Mouse (Mus musculus): ENCODE results near the gene Ldlr.
"Not testable (repeated sequence)": the region's sequence is repeated elsewhere in the genome, so short reads cannot be mapped to it uniquely, and the experiment has no call there.

Ldlr gene

GRCm38 (mm10) chr9:21793507-21793906 lies 70.2 kb downstream of the Ldlr start:
- not testable (repeated sequence) for DNase-seq

DNA sequence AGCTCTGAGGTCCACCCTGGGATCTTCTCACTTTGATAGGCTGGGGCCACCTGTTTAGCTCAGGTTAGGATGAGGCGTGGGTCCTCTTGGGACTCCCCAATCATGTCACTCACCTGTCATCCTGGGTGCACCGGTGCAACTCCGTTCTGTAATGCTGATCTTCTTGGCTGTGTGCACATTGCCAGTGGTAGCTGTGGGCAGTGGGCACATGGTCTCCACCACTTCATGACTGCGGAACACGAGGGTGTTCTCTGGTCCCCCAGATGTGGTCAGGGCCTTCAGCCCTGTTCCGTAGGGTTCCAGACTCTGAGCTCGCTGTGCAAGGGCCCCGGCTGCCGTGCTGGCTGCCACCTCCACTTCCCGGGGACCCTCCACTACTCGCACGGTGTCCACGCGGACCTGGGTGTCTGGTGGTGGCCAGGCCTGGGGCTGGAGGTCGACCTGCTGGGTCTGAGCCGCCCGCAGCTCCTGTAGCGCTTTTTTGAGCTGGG lies 71.1 kb downstream of the Ldlr start:
- DNase-seq, result no peak

DNA sequence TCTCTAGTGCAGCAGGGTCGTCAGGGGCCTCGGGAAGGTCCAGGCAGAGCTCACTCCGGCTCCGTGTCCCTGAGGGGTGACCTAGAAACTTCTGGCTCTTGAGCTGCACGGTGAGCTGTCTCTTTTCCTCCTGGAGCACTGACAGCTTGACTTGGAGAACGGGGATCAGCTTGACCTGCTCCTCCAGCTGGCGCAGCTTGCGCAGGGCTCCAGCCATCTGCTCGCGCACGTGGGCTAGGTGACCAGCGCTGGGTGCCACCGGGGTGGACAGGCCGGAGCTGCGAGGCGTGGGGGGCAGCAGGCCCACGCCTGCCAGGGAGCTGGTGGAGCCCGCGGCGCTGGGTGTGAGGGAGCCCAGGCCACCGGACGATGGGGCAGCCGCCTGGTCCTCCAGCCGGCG lies 71.6 kb downstream of the Ldlr start:
- DNase-seq, result no peak

DNA sequence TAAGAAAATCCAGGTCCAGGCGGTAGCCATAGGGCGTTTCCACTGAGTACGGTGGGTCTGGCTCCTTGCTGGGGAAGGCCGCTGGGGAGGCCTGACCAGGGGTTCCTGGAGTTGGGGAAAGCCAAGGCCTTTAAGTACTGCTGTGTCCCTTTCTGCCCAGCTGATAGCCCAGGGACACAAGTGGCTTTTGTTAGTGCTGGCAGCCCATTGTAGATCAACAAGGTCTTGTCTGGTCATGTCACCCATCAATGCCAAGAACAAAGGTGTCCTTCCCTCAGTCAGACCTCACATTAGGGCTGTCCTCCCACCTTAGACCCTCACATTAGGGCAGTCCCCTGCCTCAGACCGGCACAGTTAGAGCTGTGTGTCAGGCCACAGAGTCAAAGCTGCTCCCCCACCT lies 72.3 kb downstream of the Ldlr start:
- DNase-seq, result no peak

DNA sequence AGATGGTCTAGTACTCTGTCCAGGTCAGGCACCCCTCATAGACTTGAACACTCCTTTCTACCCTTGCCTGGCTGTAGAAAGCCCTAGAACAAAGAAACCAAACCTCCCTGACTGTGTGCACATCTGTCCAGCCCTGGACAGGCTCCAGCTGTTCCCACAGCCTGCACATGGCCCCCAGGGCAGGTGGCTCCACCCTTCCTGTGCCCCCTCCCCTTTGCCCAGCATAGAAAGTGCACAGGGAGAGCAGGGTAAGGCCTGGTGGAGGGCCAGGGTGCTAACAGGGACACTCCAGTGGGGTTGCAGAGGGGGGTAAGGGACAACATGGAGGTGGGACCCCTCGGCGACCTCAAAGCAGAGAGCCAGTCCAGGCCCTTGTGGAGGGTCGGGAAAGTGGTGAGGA lies 73.0 kb downstream of the Ldlr start:
- DNase-seq, result no peak

DNA sequence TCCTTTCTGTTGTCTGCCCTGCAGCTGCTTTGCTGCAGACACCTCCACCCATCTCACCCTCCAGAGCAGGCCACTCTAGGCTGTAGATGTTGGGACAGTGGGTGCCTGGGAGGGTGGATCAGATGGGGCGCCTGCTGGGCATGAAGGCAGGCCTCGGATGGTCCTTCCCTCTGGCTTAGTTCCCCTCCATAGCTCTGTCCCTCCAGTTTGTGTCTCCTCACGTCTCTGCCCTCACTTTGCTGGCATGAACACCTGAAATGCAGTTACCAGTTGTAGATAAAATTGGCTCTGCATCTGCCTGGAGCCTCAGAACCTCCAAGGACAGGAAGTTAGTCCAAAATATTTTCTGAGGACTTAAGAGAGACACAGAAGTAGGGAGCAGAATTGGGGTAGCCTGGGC lies 73.6 kb downstream of the Ldlr start:
- DNase-seq, result no peak

- peak; percentile 11 to 23 for DNase-seq
Observed at GRCm38 (mm10) chr9:21797921-21798344, 74.7 kb downstream of the Ldlr start.

DNA sequence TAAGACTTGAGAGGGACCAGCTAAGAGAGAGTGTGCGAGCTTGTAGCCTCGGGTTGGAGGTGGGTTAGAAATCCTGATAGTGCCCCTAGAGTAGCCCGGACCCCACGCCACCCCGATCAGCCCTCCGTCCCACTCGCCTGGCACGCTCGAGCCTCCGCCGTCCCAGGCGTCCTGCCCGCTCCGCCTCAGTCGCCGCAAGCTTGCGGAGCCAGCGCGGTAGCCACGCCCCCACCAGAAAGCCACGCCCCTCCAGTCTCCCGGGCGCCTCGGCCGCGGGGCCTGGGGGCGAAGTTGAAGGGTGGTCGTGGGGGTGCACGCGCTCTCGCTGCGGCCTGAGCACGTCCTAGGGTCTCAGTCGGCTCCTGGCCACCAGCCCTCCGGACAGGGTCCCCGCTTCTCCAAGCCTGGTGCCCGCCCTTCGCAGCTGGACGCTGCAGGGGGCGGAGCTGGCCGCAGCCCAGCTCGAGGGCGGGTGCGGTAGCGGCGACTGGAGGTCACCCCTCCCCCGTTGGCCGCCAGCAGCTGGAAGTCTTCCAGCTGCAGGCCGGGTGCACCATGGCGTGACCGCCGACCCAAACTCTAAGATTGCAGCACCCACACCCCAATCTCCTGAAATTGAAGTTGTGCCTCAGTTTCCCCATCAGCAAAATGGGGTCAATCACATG lies 75.2 kb downstream of the Ldlr start, which contains the start of gene Kank2:
Kank2 (minus strand) TSS at position 400 of the 665 bp plus-strand sequence.
- DNase-seq, result peak; percentile 65

DNA sequence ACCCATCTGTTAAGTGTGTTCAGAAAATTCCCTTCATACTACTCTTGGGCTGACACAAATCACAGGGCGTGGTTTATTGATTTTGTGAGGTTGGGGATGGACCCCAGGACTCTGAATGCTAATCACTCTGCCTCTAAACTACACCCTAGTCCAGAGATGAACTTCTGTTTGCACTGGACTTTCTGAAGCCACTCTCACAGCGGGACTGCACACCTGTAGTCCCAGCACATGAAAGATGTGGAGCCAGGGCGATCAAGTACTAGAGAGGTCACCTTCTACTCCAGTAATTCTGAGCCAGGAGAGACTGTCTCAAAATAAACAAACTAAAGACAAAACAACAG lies 75.7 kb downstream of the Ldlr start:
- no peak for DNase-seq
